Mouse (Mus musculus) liver, embryonic 14.5 days (tissue): ENCODE data around the gene Cd300lf.

Source experiments
- CTCF ChIP-seq: IDR thresholded peaks from 2 replicates; pipeline ENCODE4 v1.5.1; 2016; ENCODE audit warnings: antibody characterized with exemption, low read depth, control low read depth
- EP300 ChIP-seq: IDR thresholded peaks from 2 replicates; pipeline ENCODE4 v1.6.1; 2016; ENCODE audit warnings: antibody characterized with exemption, low read depth

- TF ChIP-seq EP300 (no peak), CTCF (peak; percentile 80)
Observed at GRCm38 (mm10) chr11:115080886-115081285, 52.9 kb downstream of the Cd300lf start.
